Mouse (Mus musculus) hindbrain, embryonic 12.5 days (tissue): ENCODE data around the gene Zscan22. TPM values are rescaled to one million over a fixed set of nuclear protein-coding genes. Genes with fewer than 3 reads are reported as not detected.
A peak's percentile ranks its signal among the peaks of the same experiment; 100 is the strongest.
"Not testable (repeated sequence)": the region's sequence is repeated elsewhere in the genome, so short reads cannot be mapped to it uniquely, and the experiment has no call there.

ENCODE experiments used
- ATAC-seq: fragments of 200-750 bp; cut with Nextera tagmentation; 2 replicates; pipeline ENCODE4 v1.8.0; 2017; ENCODE audit warnings: moderate TSS enrichment; ENCODE audit not compliant: low FRiP score
- H3K27ac ChIP-seq: fragments of 300-500 bp; sonication (generic); 2 replicates; pipeline ENCODE4 v1.5.1; 2016; ENCODE audit warnings: mild to moderate bottlenecking
- H3K27me3 ChIP-seq: fragments of 300-500 bp; sonication (generic); 2 replicates; pipeline ENCODE4 v1.6.1; 2016; ENCODE audit warnings: mild to moderate bottlenecking
- H3K36me3 ChIP-seq: fragments of 300-500 bp; sonication (generic); 2 replicates; pipeline ENCODE4 v1.6.1; 2016; ENCODE audit warnings: mild to moderate bottlenecking
- H3K4me1 ChIP-seq: fragments of 300-500 bp; sonication (generic); 2 replicates; pipeline ENCODE4 v1.6.1; 2016
- H3K4me2 ChIP-seq: fragments of 300-500 bp; sonication (generic); replicated peaks from 2 replicates; pipeline ENCODE4 v1.6.1; 2016; ENCODE audit warnings: mild to moderate bottlenecking
- H3K4me3 ChIP-seq: fragments of 300-500 bp; sonication (generic); 2 replicates; pipeline ENCODE4 v1.5.1; 2016; ENCODE audit warnings: mild to moderate bottlenecking
- H3K9ac ChIP-seq: fragments of 300-500 bp; sonication (generic); 2 replicates; pipeline ENCODE4 v1.6.1; 2016; ENCODE audit warnings: mild to moderate bottlenecking, moderate library complexity
- H3K9me3 ChIP-seq: fragments of 300-500 bp; sonication (generic); replicated peaks from 2 replicates; pipeline ENCODE4 v1.6.1; 2016; ENCODE audit warnings: mild to moderate bottlenecking
- WGBS: fragments of 180-500 bp; shearing (Covaris S2); methylation state at CpG from one replicate; pipeline ENCODE4 v1.1.7; 2016; 5-methylcytosine and 5-hydroxymethylcytosine counted together
- polyA plus RNA-seq: library from polyadenylated mRNA; unstranded; fragments of >200 nt; fragmentation: Nextera tagmentation; extraction: Ambion mirVana; gene quantifications from 2 replicates; pipeline ENCODE4 v1.2.1, GENCODE M21; 2016

Zscan22 gene
- polyA plus RNA-seq, 1 experiment from 2014 or later: 13.0 TPM

- no peak for ATAC-seq
- Histone ChIP-seq H3K4me3 (no peak overlapping the region), H3K4me1 (no peaks in the 10 kb centered on the region), H3K9me3 (no peaks in the 10 kb centered on the region), H3K36me3 (no peaks in the 10 kb centered on the region), H3K27ac (no peak overlapping the region), H3K27me3 (no peaks in the 10 kb centered on the region), H3K4me2 (no peak overlapping the region), H3K9ac (no peak overlapping the region)
- WGBS: 71% methylated on average over 3 of the region's 3 CpGs
Observed at GRCm38 (mm10) chr7:12934808-12935207, 37.2 kb downstream of the Zscan22 start.

GRCm38 (mm10) chr7:12937254-12937803 lies 39.7 kb downstream of the Zscan22 start:
- ATAC-seq, H3K36me3 ChIP-seq, H3K4me2 ChIP-seq, H3K9me3 ChIP-seq, H3K27me3 ChIP-seq, H3K4me1 ChIP-seq, H3K27ac ChIP-seq, H3K9ac ChIP-seq, H3K4me3 ChIP-seq: not testable (repeated sequence)
- 92% methylated on average over 4 of the region's 4 CpGs for WGBS

- Histone ChIP-seq H3K9ac (no peak overlapping the region), H3K4me2 (no peak overlapping the region), H3K36me3 (no peaks in the 10 kb centered on the region), H3K9me3 (no peaks in the 10 kb centered on the region), H3K4me1 (no peaks in the 10 kb centered on the region), H3K4me3 (no peak overlapping the region), H3K27me3 (no peaks in the 10 kb centered on the region), H3K27ac (no peak overlapping the region)
- ATAC-seq: no peak
- 86% methylated on average over 4 of the region's 4 CpGs for WGBS
Observed at GRCm38 (mm10) chr7:12940599-12940998, 43.0 kb downstream of the Zscan22 start.

GRCm38 (mm10) chr7:12943488-12943887 lies 45.9 kb downstream of the Zscan22 start:
- no peak for ATAC-seq
- H3K9ac ChIP-seq: no peak overlapping the region
- no peak overlapping the region for H3K4me3 ChIP-seq
- no peaks in the 10 kb centered on the region for H3K27me3 ChIP-seq
- no peaks in the 10 kb centered on the region for H3K36me3 ChIP-seq
- H3K9me3 ChIP-seq: no peaks in the 10 kb centered on the region
- H3K4me1 ChIP-seq: no peaks in the 10 kb centered on the region
- H3K4me2 ChIP-seq: no peak overlapping the region
- no peak overlapping the region for H3K27ac ChIP-seq

GRCm38 (mm10) chr7:12949032-12949871 lies 51.6 kb downstream of the Zscan22 start:
- peak; percentile 97 for ATAC-seq
- Histone ChIP-seq H3K4me3 (peak overlapping the region; percentile 45), H3K36me3 (no peaks in the 10 kb centered on the region), H3K4me2 (peak overlapping the region; percentile 82), H3K9me3 (no peaks in the 10 kb centered on the region), H3K27me3 (no peaks in the 10 kb centered on the region), H3K9ac (peak overlapping the region; percentile 66), H3K27ac (peak overlapping the region; percentile 88), H3K4me1 (peaks cover 12% of the 10 kb centered on the region)
- 9% methylated on average over 35 of the region's 35 CpGs for WGBS

GRCm38 (mm10) chr7:12949872-12950229 lies 52.2 kb downstream of the Zscan22 start:
- Histone ChIP-seq H3K36me3 (no peaks in the 10 kb centered on the region), H3K4me2 (peak overlapping the region; percentile 82), H3K9ac (peak overlapping the region; percentile 66), H3K4me3 (peak overlapping the region; percentile 45), H3K9me3 (no peaks in the 10 kb centered on the region), H3K4me1 (peaks cover 12% of the 10 kb centered on the region), H3K27me3 (no peaks in the 10 kb centered on the region), H3K27ac (peak overlapping the region; percentile 80)
- ATAC-seq: no peak; the same call in 1 of the 2 replicates
- 6% methylated on average over 16 of the region's 16 CpGs for WGBS

GRCm38 (mm10) chr7:12954896-12955295 lies 57.3 kb downstream of the Zscan22 start:
- H3K9ac ChIP-seq: no peak overlapping the region
- H3K4me3 ChIP-seq: no peak overlapping the region
- H3K9me3 ChIP-seq: no peaks in the 10 kb centered on the region
- peaks cover 7% of the 10 kb centered on the region for H3K4me1 ChIP-seq
- H3K27ac ChIP-seq: no peak overlapping the region
- ATAC-seq: no peak
- no peaks in the 10 kb centered on the region for H3K27me3 ChIP-seq
- WGBS: 62% methylated on average over 3 of the region's 3 CpGs
- H3K4me2 ChIP-seq: no peak overlapping the region
- no peaks in the 10 kb centered on the region for H3K36me3 ChIP-seq

GRCm38 (mm10) chr7:12957511-12957910 lies 59.9 kb downstream of the Zscan22 start:
- 76% methylated on average over 5 of the region's 5 CpGs for WGBS

More at GRCm38 (mm10) chr7:12957511-12957910, 59.9 kb downstream of the Zscan22 start:
- H3K4me3 ChIP-seq: no peak overlapping the region
- no peaks in the 10 kb centered on the region for H3K4me1 ChIP-seq
- H3K27ac ChIP-seq: no peak overlapping the region
- no peak for ATAC-seq
- no peak overlapping the region for H3K4me2 ChIP-seq
- H3K9me3 ChIP-seq: no peaks in the 10 kb centered on the region
- H3K27me3 ChIP-seq: no peaks in the 10 kb centered on the region
- H3K36me3 ChIP-seq: no peaks in the 10 kb centered on the region
- H3K9ac ChIP-seq: no peak overlapping the region

Other genes starting within 250 kb of the Zscan22 start
- gene Vmn2r55, start 212.8 kb upstream of the Zscan22 start, polyA plus RNA-seq: not detected in 2 replicates
- not detected in 2 replicates for gene Vmn2r56, start 162.8 kb upstream of the Zscan22 start, polyA plus RNA-seq
- gene Zscan18, start 94.2 kb upstream of the Zscan22 start, polyA plus RNA-seq: 17.7 and 18.9 TPM in 2 replicates
- gene Zfp329, start 79.0 kb upstream of the Zscan22 start, polyA plus RNA-seq: 26.6 TPM in 2 replicates
- gene Zfp110, start 63.1 kb upstream of the Zscan22 start, polyA plus RNA-seq: 33.7 and 34.8 TPM in 2 replicates
- gene Zfp128, start 16.6 kb upstream of the Zscan22 start, polyA plus RNA-seq: 6.2 and 6.4 TPM in 2 replicates
- gene Rps5, start 24.5 kb downstream of the Zscan22 start, polyA plus RNA-seq: 497 and 613 TPM in 2 replicates
- 0.63 and 0.72 TPM in 2 replicates for gene Rnf225, start 29.6 kb downstream of the Zscan22 start, polyA plus RNA-seq
- 14.5 and 15.2 TPM in 2 replicates for gene Zfp324, start 68.0 kb downstream of the Zscan22 start, polyA plus RNA-seq
- gene Zfp446, start 80.0 kb downstream of the Zscan22 start, polyA plus RNA-seq: 14.8 and 16.2 TPM in 2 replicates
- gene Slc27a5, start 100.4 kb downstream of the Zscan22 start, polyA plus RNA-seq: 0.26 TPM in 2 replicates
- 356 and 380 TPM in 2 replicates for gene Trim28, start 101.3 kb downstream of the Zscan22 start, polyA plus RNA-seq
- 32.6 and 35.0 TPM in 2 replicates for gene Zbtb45, start 112.2 kb downstream of the Zscan22 start, polyA plus RNA-seq
- gene Chmp2a, start 137.0 kb downstream of the Zscan22 start, polyA plus RNA-seq: 148 and 152 TPM in 2 replicates
- 173 and 180 TPM in 2 replicates for gene Ube2m, start 140.5 kb downstream of the Zscan22 start, polyA plus RNA-seq
- 4.9 and 5.7 TPM in 2 replicates for gene Mzf1, start 156.9 kb downstream of the Zscan22 start, polyA plus RNA-seq
- not detected in 2 replicates for gene Vmn1r85, start 197.4 kb downstream of the Zscan22 start, polyA plus RNA-seq
- not detected in 2 replicates for gene Vmn1r86, start 222.1 kb downstream of the Zscan22 start, polyA plus RNA-seq
- gene Vmn1r87, start 242.3 kb downstream of the Zscan22 start, polyA plus RNA-seq: not detected in 2 replicates